Mouse (Mus musculus): ENCODE results near the gene H2-Ab1. TPM values are rescaled to one million over a fixed set of nuclear protein-coding genes. Genes with fewer than 3 reads are reported as not detected.
"Not testable (repeated sequence)": the region's sequence is repeated elsewhere in the genome, so short reads cannot be mapped to it uniquely, and the experiment has no call there.

H2-Ab1 gene
- total RNA-seq, 2 experiments from 2014 or later = 1.1 to 2.1 TPM

DNA sequence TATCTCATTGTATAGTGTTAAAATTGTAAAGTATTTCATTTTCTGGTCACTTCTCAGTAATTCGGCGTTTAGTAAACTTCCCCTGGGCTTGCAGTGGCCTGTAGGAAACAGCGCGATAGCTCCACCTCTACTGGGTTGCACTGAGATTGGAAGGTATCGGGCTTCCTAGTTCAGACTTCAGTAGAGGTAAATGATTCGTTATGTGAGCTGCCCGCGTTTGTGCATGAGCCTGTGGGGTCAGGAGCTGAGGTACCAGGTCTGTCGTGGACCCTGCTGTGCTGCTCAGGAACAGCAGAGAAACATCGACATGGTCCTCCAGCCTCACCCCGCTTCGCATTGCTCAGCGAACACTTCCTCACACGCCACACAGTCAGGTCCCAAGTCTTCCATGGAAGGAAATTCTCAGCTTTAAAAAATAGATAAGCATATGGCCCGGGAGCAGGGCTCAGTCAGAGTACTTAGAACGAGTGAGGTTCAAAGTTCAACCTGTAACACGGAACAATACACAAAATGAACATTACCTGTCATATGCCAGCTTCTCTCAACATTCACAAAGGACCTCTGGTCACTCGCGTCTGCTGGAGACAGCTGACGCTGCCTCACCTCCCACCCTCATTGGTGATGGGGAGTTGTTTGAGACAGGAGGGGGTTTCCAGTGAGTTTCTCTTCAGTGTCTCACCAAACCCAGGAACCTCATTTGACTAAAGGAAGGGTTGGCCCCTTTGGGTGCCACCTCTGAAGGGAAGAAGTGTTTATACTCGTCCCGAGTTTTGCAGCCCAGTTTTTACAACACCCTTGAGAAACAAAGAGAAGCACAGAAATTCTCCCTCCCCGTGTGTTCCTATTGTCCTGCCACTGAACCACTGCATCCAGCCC lies 43.4 kb downstream of the H2-Ab1 start:
- intact Hi-C loops (cut with DNase I) = no loop called here
- no peak for DNase-seq (ENCODE audit: low spot score in 2 of 2)

DNA sequence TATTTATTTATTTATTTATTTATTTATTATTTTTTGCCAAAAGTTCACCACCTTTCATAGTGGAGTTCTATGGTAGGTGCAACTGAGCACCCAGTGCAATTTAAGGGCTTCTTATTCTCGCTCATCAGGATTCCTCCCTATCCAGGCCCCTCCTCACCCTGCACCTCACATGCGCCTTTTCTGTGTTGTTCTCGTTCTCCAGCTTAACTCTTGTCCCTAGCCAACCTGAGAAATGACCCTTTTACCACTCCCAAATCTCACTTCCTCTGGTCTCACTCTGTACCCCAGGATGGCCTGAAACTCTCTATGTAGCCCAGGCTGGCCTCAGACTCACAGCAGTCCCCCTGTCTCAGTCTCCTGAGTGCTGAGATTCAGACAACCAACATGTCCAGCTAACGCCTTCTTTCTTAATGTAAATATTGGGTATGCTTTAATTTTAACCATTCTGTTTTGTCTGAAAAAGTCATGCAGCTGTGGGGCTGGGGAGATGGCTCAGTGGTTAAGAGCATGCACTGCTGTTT lies 44.2 kb downstream of the H2-Ab1 start:
- DNase-seq (ENCODE audit: low spot score in 2 of 2) = no peak
- intact Hi-C loops (cut with DNase I) = no loop called here

DNA sequence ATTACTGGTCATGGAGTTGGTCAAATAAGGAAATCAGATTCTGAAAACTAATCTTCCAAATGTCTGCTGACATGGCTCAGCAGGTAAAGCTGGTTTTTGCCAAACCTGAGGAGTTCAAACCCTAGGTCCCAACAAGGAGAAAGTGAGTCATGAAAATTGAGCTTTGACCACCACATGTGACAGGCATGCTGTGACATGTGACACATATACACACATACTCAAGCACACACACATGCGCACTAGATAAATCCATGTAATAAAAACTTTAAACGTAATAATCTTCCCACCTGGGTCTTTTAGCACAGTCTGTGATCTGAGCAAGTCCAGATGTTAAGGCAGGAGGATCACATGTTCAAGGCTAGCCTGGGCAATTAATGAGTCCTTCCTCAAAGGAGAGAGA lies 46.3 kb downstream of the H2-Ab1 start:
- intact Hi-C loops (cut with DNase I) = no loop called here
- no peak for DNase-seq (ENCODE audit: low spot score in 2 of 2)

DNA sequence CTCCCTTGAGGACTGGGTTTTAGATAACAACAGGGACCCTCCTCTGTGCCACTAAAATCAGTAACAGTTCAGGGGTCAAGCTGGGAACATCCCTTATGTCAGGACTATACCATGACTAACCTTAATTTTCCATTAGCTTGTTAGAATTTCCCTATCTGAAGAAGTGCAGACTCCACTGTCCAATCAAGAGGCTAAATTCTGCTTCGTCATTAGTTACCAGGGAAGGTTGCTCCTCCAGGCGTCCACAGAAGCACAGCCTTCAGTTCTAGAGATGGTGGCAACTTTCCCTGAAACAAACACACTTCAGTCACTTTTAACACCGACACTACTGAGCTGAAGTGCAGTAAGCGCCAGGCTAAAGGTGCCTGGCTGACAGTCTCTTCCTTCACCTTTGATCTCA lies 47.3 kb downstream of the H2-Ab1 start:
- peak; percentile 85 to 89 for DNase-seq (ENCODE audit: low spot score in 2 of 2)
- intact Hi-C loops (cut with DNase I) = no loop called here

GRCm38 (mm10) chr17:34305380-34306030 lies 48.0 kb downstream of the H2-Ab1 start, which contains the start of gene H2-Eb1:
Gene H2-Eb1 (plus strand): TSS chr17:34305867.
- DNase-seq (ENCODE audit: low spot score in 2 of 2) = peak; percentile 96 to 98
- intact Hi-C loops (cut with DNase I) = no loop called here

DNA sequence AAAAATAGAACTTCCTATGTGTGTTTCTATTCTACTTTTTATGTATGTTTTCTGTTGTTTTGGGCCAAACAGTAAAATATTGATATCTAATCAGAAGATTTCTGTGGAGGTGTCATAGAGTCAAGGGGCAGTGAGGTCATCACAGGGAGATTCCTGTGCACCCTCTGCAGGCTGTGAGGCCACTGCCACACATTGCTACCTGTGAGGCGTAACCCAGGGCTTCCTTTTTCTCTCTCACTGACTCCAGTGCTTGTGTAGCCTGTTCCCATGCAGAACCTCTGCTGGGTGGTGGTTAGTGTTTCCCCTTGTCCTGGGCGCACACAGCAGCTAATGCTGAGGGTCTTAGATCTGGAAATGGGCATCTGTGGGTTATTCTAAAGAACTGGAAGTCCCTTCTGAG lies 48.9 kb downstream of the H2-Ab1 start:
- intact Hi-C loops (cut with DNase I) = no loop called here
- DNase-seq (ENCODE audit: low spot score in 2 of 2) = no peak

DNA sequence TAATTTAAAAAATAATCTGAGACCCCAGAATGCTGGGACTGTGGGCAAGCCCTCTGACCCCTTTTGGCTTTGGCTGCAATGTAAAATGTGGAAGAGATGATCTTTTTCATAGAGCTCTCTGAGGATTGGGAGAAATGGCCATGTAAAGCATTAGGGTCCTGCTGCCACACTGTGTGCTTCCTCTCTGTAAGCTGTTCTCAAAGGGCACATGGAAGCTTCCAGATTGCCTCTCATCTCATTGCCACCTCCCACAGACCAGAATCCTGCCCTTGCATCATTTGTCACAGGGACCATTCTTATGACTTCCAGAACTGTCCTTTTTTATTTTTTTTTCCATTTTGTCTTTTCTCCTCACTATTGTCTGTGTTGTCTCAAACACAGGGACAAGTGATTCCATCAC lies 49.7 kb downstream of the H2-Ab1 start:
- intact Hi-C loops (cut with DNase I) = no loop called here
- no peak for DNase-seq (ENCODE audit: low spot score in 2 of 2)

GRCm38 (mm10) chr17:34308161-34308560 lies 50.7 kb downstream of the H2-Ab1 start:
- no peak for DNase-seq (ENCODE audit: low spot score in 2 of 2)
- intact Hi-C loops (cut with DNase I) = no loop called here

DNA sequence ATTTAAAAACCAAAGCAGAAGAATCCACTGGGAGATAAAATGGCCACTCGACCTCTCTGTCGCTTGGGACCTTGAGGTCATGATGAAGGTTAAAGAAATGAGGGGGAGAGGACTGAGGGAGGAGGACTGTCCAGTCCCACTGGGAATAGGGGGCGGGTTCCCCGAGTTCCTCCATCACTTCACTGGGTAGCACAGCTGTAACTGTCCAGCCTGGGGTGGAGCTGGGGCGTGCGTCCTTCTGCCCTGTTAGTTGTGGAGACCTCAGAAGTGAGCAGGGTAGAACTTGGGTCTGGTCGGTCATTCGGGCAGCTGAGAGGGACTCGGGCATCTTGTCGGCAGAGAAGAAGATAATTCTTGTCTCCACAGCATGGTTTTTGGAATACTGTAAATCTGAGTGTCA lies 51.7 kb downstream of the H2-Ab1 start:
- no peak for DNase-seq (ENCODE audit: low spot score in 2 of 2)
- intact Hi-C loops (cut with DNase I) = no loop called here

GRCm38 (mm10) chr17:34309683-34310385 lies 52.3 kb downstream of the H2-Ab1 start:
- peak; percentile 54 to 75 for DNase-seq (ENCODE audit: low spot score in 2 of 2)
- intact Hi-C loops (cut with DNase I) = loop anchor here (5.0 kb wide), 1 partner anchor 37 kb away; no protein-coding TSS in a partner anchor

GRCm38 (mm10) chr17:34310526-34310925 lies 53.0 kb downstream of the H2-Ab1 start:
- intact Hi-C loops (cut with DNase I) = loop anchor here (5.0 kb wide), 1 partner anchor 37 kb away; no protein-coding TSS in a partner anchor
- DNase-seq (ENCODE audit: low spot score in 2 of 2) = not testable (repeated sequence)

DNA sequence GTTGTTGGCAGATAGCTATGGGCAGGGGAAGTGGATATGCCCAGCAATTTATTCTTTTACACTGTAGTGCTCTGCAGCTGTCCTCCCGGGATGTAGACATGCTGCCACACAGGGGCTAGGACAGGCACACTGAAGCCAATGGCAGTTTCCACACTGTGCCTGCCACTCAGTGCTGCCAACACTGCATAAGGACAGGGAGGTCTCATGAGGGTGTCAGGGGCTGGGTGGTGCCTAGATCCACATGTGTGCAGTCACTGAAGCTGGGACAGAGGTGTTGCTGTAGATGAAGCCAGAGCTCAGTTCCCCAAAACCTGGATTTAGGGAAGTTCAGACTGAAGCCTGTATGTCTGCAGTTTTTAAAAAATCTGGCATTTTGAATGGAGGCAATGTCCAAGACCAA lies 54.7 kb downstream of the H2-Ab1 start:
- DNase-seq (ENCODE audit: low spot score in 2 of 2) = no peak
- intact Hi-C loops (cut with DNase I) = loop anchor here (2.0 to 5.0 kb wide), 2 partner anchors 35 to 61 kb away; no protein-coding TSS in a partner anchor

DNA sequence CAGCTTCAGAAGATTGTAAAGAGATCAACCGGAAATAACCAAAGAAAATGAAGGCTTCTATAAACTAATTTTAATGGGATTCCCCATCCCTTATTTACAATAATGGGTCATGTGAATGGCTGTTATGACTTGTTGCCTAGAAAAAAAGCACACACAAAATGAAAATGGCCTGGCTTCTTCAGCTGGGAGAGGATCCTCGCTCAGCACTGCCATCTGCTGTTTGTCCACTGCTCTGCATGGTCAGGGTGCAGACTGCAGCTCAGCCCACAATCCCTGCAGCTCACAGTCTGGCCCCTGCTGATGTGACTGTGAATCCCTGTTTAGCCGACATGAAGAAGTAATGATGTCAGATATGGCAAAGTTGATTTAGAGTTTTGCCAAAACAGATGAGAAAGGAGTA lies 55.9 kb downstream of the H2-Ab1 start:
- intact Hi-C loops (cut with DNase I) = loop anchor here (2.0 to 5.0 kb wide), 2 partner anchors 34 to 63 kb away; no protein-coding TSS in a partner anchor
- peak; percentile 81 to 84 for DNase-seq (ENCODE audit: low spot score in 2 of 2)

- DNase-seq (ENCODE audit: low spot score in 2 of 2) = no peak
- intact Hi-C loops (cut with DNase I) = loop anchor here (5.0 kb wide), 1 partner anchor 33 kb away; no protein-coding TSS in a partner anchor
These were observed 56.8 kb downstream of the H2-Ab1 start for GRCm38 (mm10) chr17:34314286-34314685.

- DNase-seq (ENCODE audit: low spot score in 2 of 2) = no peak
- intact Hi-C loops (cut with DNase I) = no loop called here
These were observed 58.0 kb downstream of the H2-Ab1 start for GRCm38 (mm10) chr17:34315512-34315911.

GRCm38 (mm10) chr17:34316697-34317096 lies 59.2 kb downstream of the H2-Ab1 start:
- intact Hi-C loops (cut with DNase I) = no loop called here

DNA sequence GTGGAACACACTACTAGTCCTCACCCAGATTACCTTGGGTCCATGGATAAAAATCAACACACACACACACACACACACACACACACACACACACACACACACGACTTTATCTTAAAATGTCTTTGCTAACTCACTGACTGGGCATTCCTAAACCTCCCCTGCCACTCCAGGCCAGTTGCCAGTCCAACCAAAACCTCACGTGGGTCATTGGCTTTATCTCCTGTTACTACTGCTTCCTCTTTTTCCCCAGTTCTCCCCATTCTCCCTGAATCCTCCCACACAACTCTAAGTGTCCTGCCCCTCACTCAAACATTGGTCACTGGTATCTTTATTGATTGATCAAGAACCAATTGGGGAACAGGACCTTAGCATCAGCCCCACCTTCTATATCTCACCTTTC lies 59.8 kb downstream of the H2-Ab1 start:
- intact Hi-C loops (cut with DNase I) = no loop called here
- no peak for DNase-seq (ENCODE audit: low spot score in 2 of 2)

More at GRCm38 (mm10) chr17:34316697-34317096, 59.2 kb downstream of the H2-Ab1 start:
- no peak for DNase-seq (ENCODE audit: low spot score in 2 of 2)
